Mouse (Mus musculus): ENCODE measurements around the gene Rsrc1. TPM values are rescaled to one million over a fixed set of nuclear protein-coding genes. Genes with fewer than 3 reads are reported as not detected.
"Not testable (repeated sequence)": the region's sequence is repeated elsewhere in the genome, so short reads cannot be mapped to it uniquely, and the experiment has no call there.

Gene Rsrc1
- polyA plus RNA-seq, 1 experiment from 2014 or later, result 40.7 TPM

- ATAC-seq (ENCODE audit: low FRiP score), result no peak
- 85% methylated on average over 1 of the region's 1 CpGs for WGBS
- Histone ChIP-seq H3K36me3 (peaks cover 24% of the 10 kb centered on the region), H3K4me3 (no peak overlapping the region), H3K9ac (no peak overlapping the region), H3K27ac (no peak overlapping the region), H3K4me2 (replicated peaks) (no peak overlapping the region), H3K9me3 (replicated peaks) (no peaks in the 10 kb centered on the region), H3K27me3 (no peaks in the 10 kb centered on the region), H3K4me1 (no peaks in the 10 kb centered on the region)
Observed at GRCm38 (mm10) chr3:66996820-66997219, 15.6 kb downstream of the Rsrc1 start.

- no peak overlapping the region for H3K4me2 ChIP-seq (replicated peaks)
- no peak overlapping the region for H3K4me3 ChIP-seq
- peak; percentile 56 for ATAC-seq (ENCODE audit: low FRiP score)
- no peaks in the 10 kb centered on the region for H3K4me1 ChIP-seq
- H3K9me3 ChIP-seq (replicated peaks), result no peaks in the 10 kb centered on the region
- H3K27me3 ChIP-seq, result no peaks in the 10 kb centered on the region
- no peaks in the 10 kb centered on the region; the same call in 1 of the 2 replicates for H3K36me3 ChIP-seq
- H3K27ac ChIP-seq, result no peak overlapping the region
- 84% methylated on average over 6 of the region's 6 CpGs for WGBS
- H3K9ac ChIP-seq, result no peak overlapping the region
Observed at GRCm38 (mm10) chr3:67036387-67037062, 55.3 kb downstream of the Rsrc1 start.

DNA sequence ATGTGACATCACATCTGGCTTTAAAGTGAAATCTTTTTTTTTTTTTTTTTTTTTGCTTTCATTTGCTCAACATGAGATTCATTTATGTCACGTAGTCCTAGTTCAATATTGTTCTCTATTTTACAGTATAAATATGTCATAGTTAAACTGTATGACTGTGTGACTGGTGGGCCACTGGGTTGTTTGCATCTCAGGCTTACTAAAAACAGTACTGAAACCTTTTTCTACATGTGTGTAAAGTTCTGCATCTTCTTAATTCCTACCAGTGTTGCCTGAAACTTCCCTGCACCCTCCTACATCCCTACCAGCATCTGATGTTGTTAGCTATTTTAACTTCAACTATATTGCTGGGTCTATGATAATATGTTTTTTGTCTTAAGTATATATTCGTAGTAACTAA is 78.6 kb downstream of the Rsrc1 start:
- Histone ChIP-seq H3K27me3 (no peaks in the 10 kb centered on the region), H3K9me3 (replicated peaks) (no peaks in the 10 kb centered on the region), H3K4me1 (no peaks in the 10 kb centered on the region), H3K36me3 (no peaks in the 10 kb centered on the region), H3K4me3 (no peak overlapping the region), H3K27ac (no peak overlapping the region), H3K9ac (no peak overlapping the region), H3K4me2 (replicated peaks) (no peak overlapping the region)
- no peak for ATAC-seq (ENCODE audit: low FRiP score)
- WGBS, result 95% methylated on average over 2 of the region's 2 CpGs

DNA sequence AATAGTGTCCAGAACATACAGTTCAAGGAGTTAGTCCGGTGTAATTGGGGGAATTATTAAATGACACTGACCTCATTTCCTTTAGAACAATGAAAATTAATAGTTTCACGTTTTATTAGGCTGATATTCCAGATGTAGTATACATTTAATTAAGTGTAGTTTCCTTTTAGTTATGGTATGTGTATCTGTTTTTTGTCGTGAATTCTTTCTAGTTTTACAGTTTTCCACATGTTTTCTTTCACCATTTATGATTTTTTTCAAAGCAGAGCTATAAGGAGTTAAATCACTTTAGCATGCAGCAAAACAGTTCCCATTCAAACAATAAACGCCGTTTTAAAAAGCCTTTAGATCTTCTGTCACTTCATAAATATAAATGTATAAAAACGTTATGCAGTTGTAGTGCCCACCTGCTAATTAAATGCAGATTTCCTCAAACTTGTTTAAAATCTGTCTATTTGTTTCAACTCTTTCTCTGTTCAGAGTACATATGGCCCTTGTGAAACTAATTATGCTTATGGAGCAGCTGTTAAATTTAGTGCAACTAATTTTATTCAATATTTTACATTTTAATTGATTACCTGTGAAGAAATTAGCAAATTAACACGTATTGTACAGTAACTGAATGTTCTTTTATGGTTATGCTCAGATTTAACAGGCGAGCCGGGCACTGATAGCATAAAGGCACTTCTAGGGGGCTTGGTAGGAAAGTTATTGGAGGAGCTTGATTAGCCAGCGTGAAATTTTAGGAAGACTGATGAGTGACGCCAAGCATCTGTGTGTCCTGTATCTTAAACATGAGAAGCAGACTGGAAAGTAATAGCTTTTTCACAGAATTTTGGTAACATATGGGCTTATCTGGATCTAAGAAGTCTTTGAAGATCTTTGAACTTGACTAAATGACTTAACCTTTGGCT is 89.6 kb downstream of the Rsrc1 start:
- H3K9ac ChIP-seq, result no peak overlapping the region
- ATAC-seq (ENCODE audit: low FRiP score), result no peak

DNA sequence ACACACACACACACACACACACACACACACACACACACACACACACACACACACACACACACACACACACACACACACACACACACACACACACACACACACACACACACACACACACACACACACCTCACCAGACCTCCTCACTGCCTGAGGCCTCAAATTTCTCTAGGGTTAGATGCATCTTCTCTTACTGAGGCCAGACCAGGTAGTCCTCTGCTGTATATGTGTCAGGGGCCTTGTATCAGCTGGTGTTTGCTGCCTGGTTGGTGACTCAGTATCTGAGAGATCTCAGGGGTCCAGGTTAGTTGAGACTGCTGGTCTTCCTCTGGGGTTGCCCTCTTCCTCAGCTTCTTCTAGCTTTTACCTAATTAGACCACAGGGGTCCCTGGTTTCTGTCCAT is 92.5 kb downstream of the Rsrc1 start:
- H3K36me3 ChIP-seq; H3K4me3 ChIP-seq; H3K4me2 ChIP-seq (replicated peaks); H3K4me1 ChIP-seq; H3K9ac ChIP-seq; H3K9me3 ChIP-seq (replicated peaks); H3K27ac ChIP-seq; H3K27me3 ChIP-seq; ATAC-seq (ENCODE audit: low FRiP score): not testable (repeated sequence)

More for the DNA sequence above, 89.6 kb downstream of the Rsrc1 start:
- 0 out of 2 replicates have a peak, but pooled peaks cover 3% of the 10 kb centered on the region for H3K36me3 ChIP-seq
- H3K4me1 ChIP-seq, result no peaks in the 10 kb centered on the region
- H3K4me2 ChIP-seq (replicated peaks), result no peak overlapping the region
- no peak overlapping the region for H3K4me3 ChIP-seq
- H3K9me3 ChIP-seq (replicated peaks), result no peaks in the 10 kb centered on the region
- no peaks in the 10 kb centered on the region for H3K27me3 ChIP-seq
- no peak overlapping the region for H3K27ac ChIP-seq
- 76% methylated on average over 11 of the region's 11 CpGs for WGBS

- Histone ChIP-seq H3K27me3 (no peaks in the 10 kb centered on the region), H3K9me3 (replicated peaks) (0 out of 2 replicates have a peak, but pooled peaks cover 2% of the 10 kb centered on the region), H3K9ac (no peak overlapping the region), H3K27ac (no peak overlapping the region), H3K4me2 (replicated peaks) (no peak overlapping the region), H3K4me1 (no peaks in the 10 kb centered on the region), H3K4me3 (no peak overlapping the region), H3K36me3 (no peaks in the 10 kb centered on the region)
- 91% methylated on average over 2 of the region's 2 CpGs for WGBS
- ATAC-seq (ENCODE audit: low FRiP score), result no peak
Observed at GRCm38 (mm10) chr3:67075484-67075883, 94.3 kb downstream of the Rsrc1 start.

- Histone ChIP-seq H3K9me3 (replicated peaks) (0 out of 2 replicates have a peak, but pooled peaks cover 3% of the 10 kb centered on the region), H3K4me1 (no peaks in the 10 kb centered on the region), H3K4me3 (no peak overlapping the region), H3K27me3 (no peaks in the 10 kb centered on the region), H3K36me3 (no peaks in the 10 kb centered on the region), H3K9ac (no peak overlapping the region), H3K4me2 (replicated peaks) (no peak overlapping the region), H3K27ac (no peak overlapping the region)
- 96% methylated on average over 1 of the region's 1 CpGs for WGBS
- no peak for ATAC-seq (ENCODE audit: low FRiP score)
Observed at GRCm38 (mm10) chr3:67084742-67085141, 103.6 kb downstream of the Rsrc1 start.

DNA sequence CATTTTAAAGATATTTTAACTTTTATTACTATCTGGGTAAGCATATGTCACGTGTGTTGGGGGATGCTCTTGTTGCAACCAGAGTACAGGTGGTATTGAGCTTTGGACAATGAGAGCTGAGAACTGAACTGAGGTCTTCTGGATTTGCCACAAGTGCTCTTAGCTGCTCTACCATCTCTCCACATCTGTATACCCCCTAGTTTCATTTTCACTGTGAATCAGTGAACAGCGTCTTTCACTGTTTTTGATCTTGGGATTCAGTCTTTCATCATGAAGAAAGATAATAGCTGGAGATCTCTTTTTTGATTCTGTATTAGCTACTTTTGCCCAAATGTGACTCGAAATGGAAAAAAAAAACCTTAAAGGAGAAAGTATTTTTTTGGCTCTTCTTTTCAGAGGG is 127.2 kb downstream of the Rsrc1 start:
- no peak overlapping the region for H3K4me2 ChIP-seq (replicated peaks)
- H3K9ac ChIP-seq, result no peak overlapping the region
- no peaks in the 10 kb centered on the region for H3K36me3 ChIP-seq
- no peaks in the 10 kb centered on the region for H3K9me3 ChIP-seq (replicated peaks)
- no peaks in the 10 kb centered on the region for H3K4me1 ChIP-seq
- no peak for ATAC-seq (ENCODE audit: low FRiP score)
- no peaks in the 10 kb centered on the region for H3K27me3 ChIP-seq
- WGBS, result 81% methylated on average over 3 of the region's 3 CpGs
- H3K4me3 ChIP-seq, result no peak overlapping the region
- H3K27ac ChIP-seq, result no peak overlapping the region

DNA sequence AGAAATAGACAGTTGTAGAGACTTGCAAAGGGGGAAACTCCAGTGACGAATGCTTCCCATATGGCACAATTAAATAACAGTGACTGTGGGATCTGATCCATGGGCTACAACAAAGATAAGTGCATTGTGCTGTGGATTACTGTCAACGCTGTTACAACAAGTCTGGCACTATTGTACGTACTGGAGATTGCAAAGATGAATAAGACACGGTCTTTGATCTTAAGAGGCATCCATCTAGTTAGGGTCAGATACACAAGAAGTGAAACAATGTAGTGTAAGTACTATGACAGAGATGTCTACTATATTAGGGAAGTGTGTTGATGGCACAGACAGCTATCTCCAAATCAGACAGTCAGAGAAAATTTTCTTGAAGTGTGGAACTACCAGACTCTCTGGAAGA is 135.1 kb downstream of the Rsrc1 start:
- H3K9me3 ChIP-seq (replicated peaks), result no peaks in the 10 kb centered on the region
- 85% methylated on average over 4 of the region's 4 CpGs for WGBS
- H3K4me1 ChIP-seq, result no peaks in the 10 kb centered on the region
- no peaks in the 10 kb centered on the region for H3K27me3 ChIP-seq
- H3K36me3 ChIP-seq, result no peaks in the 10 kb centered on the region
- no peak for ATAC-seq (ENCODE audit: low FRiP score)
- no peak overlapping the region for H3K4me3 ChIP-seq
- H3K4me2 ChIP-seq (replicated peaks), result no peak overlapping the region
- H3K9ac ChIP-seq, result no peak overlapping the region
- no peak overlapping the region for H3K27ac ChIP-seq

DNA sequence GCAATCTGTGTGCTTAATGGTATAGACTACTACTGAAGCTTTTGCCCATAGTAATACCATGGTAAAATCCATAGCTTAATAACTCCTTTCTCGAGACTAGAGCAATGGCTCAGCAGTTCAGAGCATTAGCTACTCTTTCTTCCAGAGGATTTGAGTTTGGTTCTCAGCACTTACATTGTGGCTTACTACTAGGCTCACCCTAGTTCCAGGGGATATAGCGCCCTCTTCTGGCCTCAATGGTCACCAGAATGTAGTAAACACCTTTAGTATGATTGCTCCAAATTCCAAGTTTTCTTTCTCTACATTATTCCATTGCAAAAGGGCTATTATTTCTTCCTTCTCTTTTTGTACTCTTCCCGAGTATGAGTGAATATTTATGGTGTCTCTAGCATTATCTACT is 151.3 kb downstream of the Rsrc1 start:
- H3K27ac ChIP-seq, result no peak overlapping the region
- H3K4me1 ChIP-seq, result no peaks in the 10 kb centered on the region
- no peaks in the 10 kb centered on the region for H3K36me3 ChIP-seq
- H3K27me3 ChIP-seq, result no peaks in the 10 kb centered on the region
- no peak for ATAC-seq (ENCODE audit: low FRiP score)
- WGBS, result 74% methylated on average over 3 of the region's 3 CpGs
- no peak overlapping the region for H3K9ac ChIP-seq
- H3K4me2 ChIP-seq (replicated peaks), result no peak overlapping the region
- peaks cover 3% of the 10 kb centered on the region; the same call in 1 of the 2 replicates for H3K9me3 ChIP-seq (replicated peaks)
- H3K4me3 ChIP-seq, result no peak overlapping the region

GRCm38 (mm10) chr3:67135749-67136375 is 154.7 kb downstream of the Rsrc1 start:
- no peaks in the 10 kb centered on the region for H3K9me3 ChIP-seq (replicated peaks)
- H3K4me2 ChIP-seq (replicated peaks), result no peak overlapping the region
- H3K4me3 ChIP-seq, result no peak overlapping the region
- no peak overlapping the region for H3K9ac ChIP-seq
- no peak; the same call in 1 of the 2 replicates for ATAC-seq (ENCODE audit: low FRiP score)
- H3K27me3 ChIP-seq, result no peaks in the 10 kb centered on the region
- no peak overlapping the region for H3K27ac ChIP-seq
- H3K4me1 ChIP-seq, result no peaks in the 10 kb centered on the region
- WGBS, result 71% methylated on average over 2 of the region's 2 CpGs
- no peaks in the 10 kb centered on the region for H3K36me3 ChIP-seq

- no peak overlapping the region for H3K9ac ChIP-seq
- H3K9me3 ChIP-seq (replicated peaks), result no peaks in the 10 kb centered on the region
- no peak overlapping the region for H3K4me3 ChIP-seq
- 95% methylated on average over 2 of the region's 2 CpGs for WGBS
- H3K4me1 ChIP-seq, result no peaks in the 10 kb centered on the region
- no peaks in the 10 kb centered on the region for H3K27me3 ChIP-seq
- no peak overlapping the region for H3K27ac ChIP-seq
- H3K4me2 ChIP-seq (replicated peaks), result no peak overlapping the region
- no peaks in the 10 kb centered on the region for H3K36me3 ChIP-seq
- no peak for ATAC-seq (ENCODE audit: low FRiP score)
Observed at GRCm38 (mm10) chr3:67144952-67145351, 163.8 kb downstream of the Rsrc1 start.

Measured in hindbrain, embryonic 12.5 days (tissue).